Mouse (Mus musculus) erythroblast, embryonic 14.5 days (primary cell): ENCODE measurements around the gene Olfr319.

Experiments used
- GATA1 ChIP-seq: IDR thresholded peaks from 2 replicates; pipeline ENCODE4 v1.6.1; 2012; ENCODE audit warnings: low read length, inconsistent platforms, mixed read lengths
- TAL1 ChIP-seq: IDR thresholded peaks from 3 replicates; pipeline ENCODE4 v1.6.1; 2012; ENCODE audit warnings: low read length, inconsistent platforms, mixed read lengths

DNA sequence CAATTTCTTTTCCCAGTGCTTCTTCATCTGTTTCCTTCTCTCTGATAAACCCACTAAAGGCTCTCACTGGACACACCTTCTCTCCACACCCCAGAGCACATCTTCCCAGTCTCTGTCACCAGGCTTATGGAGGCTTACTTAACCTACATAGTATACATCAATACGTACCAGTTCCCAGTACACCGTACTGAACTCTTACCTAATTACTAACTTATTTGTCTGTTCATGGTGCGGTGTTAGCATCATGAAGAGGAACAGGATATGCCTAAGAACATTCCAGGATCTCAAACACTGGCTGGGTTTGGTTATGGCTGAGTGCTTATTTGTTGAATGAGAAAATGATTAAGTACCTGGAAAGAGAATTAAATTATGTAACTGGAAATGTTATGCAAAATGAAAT, 43.8 kb upstream of the Olfr319 start:
- TF ChIP-seq GATA1 (no peak), TAL1 (no peak)
